Mouse (Mus musculus) retina, postnatal 1 day (tissue): Measurements from ENCODE around the gene Cdc16.
A peak's percentile ranks its signal among the peaks of the same experiment; 100 is the strongest.
"Not testable (repeated sequence)": the region's sequence is repeated elsewhere in the genome, so short reads cannot be mapped to it uniquely, and the experiment has no call there.

Experiments
- DNase-seq: peaks from one replicate; pipeline ENCODE4 v3.0.0-alpha.2; 2012

Cdc16 gene

GRCm38 (mm10) chr8:13756982-13757804 is at the start of gene Cdc16:
TSS of gene Cdc16 (plus strand) at chr8:13757676.
- DNase-seq, result peak; percentile 93

GRCm38 (mm10) chr8:13708514-13708913 is 49.0 kb upstream of the Cdc16 start:
- DNase-seq, result no peak

GRCm38 (mm10) chr8:13718980-13719379 is 38.5 kb upstream of the Cdc16 start:
- no peak for DNase-seq

- peak; percentile 63 for DNase-seq
Observed at GRCm38 (mm10) chr8:13725722-13726121, 31.8 kb upstream of the Cdc16 start.

- DNase-seq, result no peak
Observed at GRCm38 (mm10) chr8:13727469-13728094, 29.9 kb upstream of the Cdc16 start.

GRCm38 (mm10) chr8:13740323-13740770 is 17.1 kb upstream of the Cdc16 start:
- no peak for DNase-seq

GRCm38 (mm10) chr8:13740817-13741613 is 16.5 kb upstream of the Cdc16 start:
- no peak for DNase-seq

- DNase-seq, result not testable (repeated sequence)
Observed at GRCm38 (mm10) chr8:13746212-13746611, 11.3 kb upstream of the Cdc16 start.

- no peak for DNase-seq
Observed at GRCm38 (mm10) chr8:13747626-13748025, 9.8 kb upstream of the Cdc16 start.

- peak; percentile 80 for DNase-seq
Observed at GRCm38 (mm10) chr8:13753680-13754079, 3.8 kb upstream of the Cdc16 start.

GRCm38 (mm10) chr8:13756480-13756879 is 996 bp upstream of the Cdc16 start:
- DNase-seq, result no peak

- DNase-seq, result peak; percentile 68
Observed at GRCm38 (mm10) chr8:13757805-13758727, 590 bp downstream of the Cdc16 start.

- no peak for DNase-seq
Observed at GRCm38 (mm10) chr8:13769206-13769605, 11.7 kb downstream of the Cdc16 start.

- no peak for DNase-seq
Observed at GRCm38 (mm10) chr8:13780536-13780935, 23.1 kb downstream of the Cdc16 start.

- peak; percentile 98 for DNase-seq
Observed at GRCm38 (mm10) chr8:13785250-13785763, 27.8 kb downstream of the Cdc16 start, which contains the start of gene Upf3a. TSS of gene Upf3a (plus strand) at chr8:13785615.

GRCm38 (mm10) chr8:13785764-13786299 is 28.4 kb downstream of the Cdc16 start:
- peak; percentile 98 for DNase-seq

GRCm38 (mm10) chr8:13789606-13790005 is 32.1 kb downstream of the Cdc16 start:
- no peak for DNase-seq

- no peak for DNase-seq
Observed at GRCm38 (mm10) chr8:13793097-13793745, 35.7 kb downstream of the Cdc16 start.

- no peak for DNase-seq
Observed at GRCm38 (mm10) chr8:13793746-13794101, 36.2 kb downstream of the Cdc16 start.

- DNase-seq, result no peak
Observed at GRCm38 (mm10) chr8:13797676-13798075, 40.2 kb downstream of the Cdc16 start.

- DNase-seq, result no peak
Observed at GRCm38 (mm10) chr8:13799566-13799965, 42.1 kb downstream of the Cdc16 start.
